Mouse (Mus musculus): ENCODE data around the gene Bad. TPM values are rescaled to one million over a fixed set of nuclear protein-coding genes. Genes with fewer than 3 reads are reported as not detected.

Bad gene
- polyA plus RNA-seq, 2 experiments: 76.5 to 77.5 TPM

- Histone ChIP-seq H3K36me3 (ENCODE audit: control insufficient read depth, insufficient read depth, low read length) (peaks cover 33% of the 10 kb centered on the region), H3K9me3 (ENCODE audit: control insufficient read depth, low read length) (no peaks in the 10 kb centered on the region), H3K9ac (ENCODE audit: low read depth, low read length, severe bottlenecking) (peak overlapping the region; percentile 55), H3K4me1 (ENCODE audit: control insufficient read depth, insufficient read depth, low read length) (peaks cover 21% of the 10 kb centered on the region), H3K4me2 (replicated peaks; ENCODE audit: low read depth, low read length, severe bottlenecking) (peak overlapping the region; percentile 68), H3K27ac (replicated peaks; ENCODE audit: low read depth, low read length) (peak overlapping the region; percentile 52), H3K27me3 (ENCODE audit: control insufficient read depth, insufficient read depth, low read length) (no peaks in the 10 kb centered on the region), H3K4me3 (replicated peaks; ENCODE audit: low read length) (peak overlapping the region; percentile 69)
- WGBS: 11% methylated on average over 11 of the region's 11 CpGs
- TF ChIP-seq POLR2A (IDR thresholded peaks at IDR 0.05; ENCODE audit: borderline replicate concordance, extremely low read depth, insufficient read depth, insufficient read length): no peak
- ATAC-seq (ENCODE audit: low FRiP score, low read depth): no peak
- no peak for DNase-seq (ENCODE audit: low spot score)
These were observed 37.4 kb downstream of the Bad start for GRCm38 (mm10) chr19:6979001-6979479.

DNA sequence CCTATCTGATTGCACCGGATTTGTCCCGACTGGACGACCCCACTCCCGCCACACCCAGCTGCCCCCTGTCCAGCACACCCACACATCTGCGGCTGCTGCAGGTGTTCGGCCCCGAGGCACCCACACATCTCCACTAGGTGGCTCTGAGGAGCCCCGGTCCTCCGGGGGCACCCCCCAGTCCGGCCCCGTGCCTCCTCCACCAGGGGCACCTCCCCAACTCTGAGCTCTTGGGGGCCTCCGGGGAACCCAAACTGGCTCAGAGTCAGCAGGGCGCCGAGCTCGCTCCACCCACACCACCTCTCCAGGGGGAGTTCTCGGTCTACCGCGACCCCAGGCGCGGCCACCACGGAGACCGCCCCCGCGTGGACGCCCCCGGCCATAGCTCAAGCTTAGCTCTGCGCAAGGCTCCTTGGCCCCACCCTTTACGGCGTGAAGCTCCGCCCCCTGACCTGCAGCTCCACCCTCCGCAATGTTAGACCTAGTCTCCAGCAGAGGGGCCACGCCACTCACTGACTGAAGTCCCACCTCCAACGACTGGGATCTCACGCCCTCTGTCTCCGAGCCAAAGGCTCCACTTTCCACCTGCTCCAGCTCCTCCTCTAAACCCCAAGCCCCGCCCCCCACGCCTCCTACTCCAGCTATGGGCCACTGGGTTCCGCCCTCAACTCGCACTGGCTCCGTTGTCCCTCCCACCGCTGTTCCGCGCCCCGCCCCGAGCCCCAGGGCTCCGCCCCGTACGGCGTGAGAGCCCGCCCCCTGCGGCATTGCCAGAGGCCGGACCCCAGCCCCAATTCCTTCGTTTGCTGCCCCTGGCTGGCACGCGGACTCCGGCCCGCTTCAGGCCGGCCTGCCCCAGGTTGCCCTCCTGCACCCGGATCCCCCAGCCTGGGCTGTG is 38.1 kb downstream of the Bad start:
- ATAC-seq (ENCODE audit: low FRiP score, low read depth) (peak; percentile 90), DNase-seq (ENCODE audit: low spot score) (peak; percentile 100)
- Histone ChIP-seq H3K4me1 (ENCODE audit: control insufficient read depth, insufficient read depth, low read length) (peaks cover 21% of the 10 kb centered on the region), H3K9ac (ENCODE audit: low read depth, low read length, severe bottlenecking) (peak overlapping the region; percentile 79), H3K4me2 (replicated peaks; ENCODE audit: low read depth, low read length, severe bottlenecking) (peak overlapping the region; percentile 68), H3K27me3 (ENCODE audit: control insufficient read depth, insufficient read depth, low read length) (no peaks in the 10 kb centered on the region), H3K9me3 (ENCODE audit: control insufficient read depth, low read length) (no peaks in the 10 kb centered on the region), H3K27ac (replicated peaks; ENCODE audit: low read depth, low read length) (peak overlapping the region; percentile 91), H3K4me3 (replicated peaks; ENCODE audit: low read length) (peak overlapping the region; percentile 69), H3K36me3 (ENCODE audit: control insufficient read depth, insufficient read depth, low read length) (peaks cover 38% of the 10 kb centered on the region)
- WGBS: under 1% methylated on average over 48 of the region's 59 CpGs
- peak; percentile 71; the same call in 1 of the 2 replicates for TF ChIP-seq POLR2A (IDR thresholded peaks at IDR 0.05; ENCODE audit: borderline replicate concordance, extremely low read depth, insufficient read depth, insufficient read length)

GRCm38 (mm10) chr19:6980381-6981093 is 38.9 kb downstream of the Bad start, which contains the start of gene Fkbp2:
TSS of gene Fkbp2 (minus strand) at chr19:6980501.
- H3K4me3 ChIP-seq (replicated peaks; ENCODE audit: low read length): peak within 1 kb of the TSS; percentile 69
- H3K9me3 ChIP-seq (ENCODE audit: control insufficient read depth, low read length): no peaks in the 10 kb centered on the region
- ATAC-seq (ENCODE audit: low FRiP score, low read depth): peak; percentile 89
- peak within 1 kb of the TSS; percentile 91 for H3K27ac ChIP-seq (replicated peaks; ENCODE audit: low read depth, low read length)
- WGBS: 2% methylated on average over 38 of the region's 38 CpGs
- peak; percentile 99 for DNase-seq (ENCODE audit: low spot score)
- H3K27me3 ChIP-seq (ENCODE audit: control insufficient read depth, insufficient read depth, low read length): no peaks in the 10 kb centered on the region
- H3K36me3 ChIP-seq (ENCODE audit: control insufficient read depth, insufficient read depth, low read length): peaks cover 45% of the 10 kb centered on the region
- peak; percentile 13; the same call in 1 of the 2 replicates for TF ChIP-seq POLR2A (IDR thresholded peaks at IDR 0.05; ENCODE audit: borderline replicate concordance, extremely low read depth, insufficient read depth, insufficient read length)
- H3K4me2 ChIP-seq (replicated peaks; ENCODE audit: low read depth, low read length, severe bottlenecking): peak within 1 kb of the TSS; percentile 68
- H3K9ac ChIP-seq (ENCODE audit: low read depth, low read length, severe bottlenecking): peak within 1 kb of the TSS; percentile 79
- peaks cover 21% of the 10 kb centered on the region for H3K4me1 ChIP-seq (ENCODE audit: control insufficient read depth, insufficient read depth, low read length)

DNA sequence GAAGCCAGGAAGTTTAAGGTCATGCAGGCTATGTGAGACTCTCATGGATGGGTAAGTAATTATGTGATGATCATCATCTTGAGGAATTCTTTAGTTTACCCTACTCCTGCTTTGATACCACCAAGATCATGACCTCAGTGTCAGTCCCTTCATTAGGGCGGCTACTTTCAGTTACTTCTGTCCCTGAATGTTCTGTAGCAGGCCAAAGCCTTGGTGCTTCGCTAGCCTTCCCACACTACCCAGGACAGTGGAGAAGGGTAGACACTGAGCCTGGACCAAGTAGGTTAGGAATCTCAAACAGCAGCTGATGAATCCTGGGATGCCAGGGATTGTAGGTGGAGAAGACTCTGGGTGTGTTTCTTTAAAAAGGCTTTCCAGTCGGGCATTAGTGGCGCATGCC is 39.8 kb downstream of the Bad start:
- peak overlapping the region; percentile 68; the same call in 1 of the 2 replicates for H3K4me2 ChIP-seq (replicated peaks; ENCODE audit: low read depth, low read length, severe bottlenecking)
- 91% methylated on average over 4 of the region's 4 CpGs for WGBS
- no peaks in the 10 kb centered on the region for H3K27me3 ChIP-seq (ENCODE audit: control insufficient read depth, insufficient read depth, low read length)
- H3K9ac ChIP-seq (ENCODE audit: low read depth, low read length, severe bottlenecking): no peak overlapping the region
- no peak overlapping the region for H3K27ac ChIP-seq (replicated peaks; ENCODE audit: low read depth, low read length)
- H3K9me3 ChIP-seq (ENCODE audit: control insufficient read depth, low read length): no peaks in the 10 kb centered on the region
- ATAC-seq (ENCODE audit: low FRiP score, low read depth) (no peak), DNase-seq (ENCODE audit: low spot score) (no peak)
- peaks cover 25% of the 10 kb centered on the region for H3K4me1 ChIP-seq (ENCODE audit: control insufficient read depth, insufficient read depth, low read length)
- H3K36me3 ChIP-seq (ENCODE audit: control insufficient read depth, insufficient read depth, low read length): peaks cover 45% of the 10 kb centered on the region
- no peak overlapping the region for H3K4me3 ChIP-seq (replicated peaks; ENCODE audit: low read length)
- TF ChIP-seq POLR2A (IDR thresholded peaks at IDR 0.05; ENCODE audit: borderline replicate concordance, extremely low read depth, insufficient read depth, insufficient read length): no peak

DNA sequence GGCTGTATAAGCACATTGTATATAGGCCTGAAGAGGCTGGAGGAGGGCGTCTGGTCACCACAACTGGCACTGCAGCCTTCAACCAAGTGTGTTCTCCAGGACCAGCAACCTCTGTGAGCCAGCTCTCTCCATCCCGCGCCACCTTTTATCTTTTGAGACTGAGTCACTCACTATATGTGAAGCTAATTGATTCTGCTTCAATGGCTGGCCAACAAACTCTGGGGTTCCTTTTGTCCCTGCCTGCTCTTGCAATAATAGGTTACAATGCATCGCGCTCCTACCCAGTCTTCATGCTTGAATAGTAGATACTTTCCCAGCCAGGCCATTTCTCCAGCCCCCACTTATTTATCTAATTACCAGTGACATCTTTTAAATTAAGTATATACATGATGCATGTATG is 42.0 kb downstream of the Bad start:
- no peak overlapping the region for H3K9ac ChIP-seq (ENCODE audit: low read depth, low read length, severe bottlenecking)
- H3K4me2 ChIP-seq (replicated peaks; ENCODE audit: low read depth, low read length, severe bottlenecking): no peak overlapping the region
- no peak overlapping the region for H3K27ac ChIP-seq (replicated peaks; ENCODE audit: low read depth, low read length)
- WGBS: 99% methylated on average over 5 of the region's 5 CpGs
- TF ChIP-seq POLR2A (IDR thresholded peaks at IDR 0.05; ENCODE audit: borderline replicate concordance, extremely low read depth, insufficient read depth, insufficient read length): no peak
- H3K9me3 ChIP-seq (ENCODE audit: control insufficient read depth, low read length): no peaks in the 10 kb centered on the region
- no peak overlapping the region for H3K4me3 ChIP-seq (replicated peaks; ENCODE audit: low read length)
- peaks cover 24% of the 10 kb centered on the region for H3K4me1 ChIP-seq (ENCODE audit: control insufficient read depth, insufficient read depth, low read length)
- peaks cover 31% of the 10 kb centered on the region for H3K36me3 ChIP-seq (ENCODE audit: control insufficient read depth, insufficient read depth, low read length)
- DNase-seq (ENCODE audit: low spot score) (no peak), ATAC-seq (ENCODE audit: low FRiP score, low read depth) (no peak)
- no peaks in the 10 kb centered on the region for H3K27me3 ChIP-seq (ENCODE audit: control insufficient read depth, insufficient read depth, low read length)

Measured in limb, embryonic 14.5 days (tissue).